Mouse (Mus musculus): ENCODE results near the gene Tada2a.

Gene Tada2a

DNA sequence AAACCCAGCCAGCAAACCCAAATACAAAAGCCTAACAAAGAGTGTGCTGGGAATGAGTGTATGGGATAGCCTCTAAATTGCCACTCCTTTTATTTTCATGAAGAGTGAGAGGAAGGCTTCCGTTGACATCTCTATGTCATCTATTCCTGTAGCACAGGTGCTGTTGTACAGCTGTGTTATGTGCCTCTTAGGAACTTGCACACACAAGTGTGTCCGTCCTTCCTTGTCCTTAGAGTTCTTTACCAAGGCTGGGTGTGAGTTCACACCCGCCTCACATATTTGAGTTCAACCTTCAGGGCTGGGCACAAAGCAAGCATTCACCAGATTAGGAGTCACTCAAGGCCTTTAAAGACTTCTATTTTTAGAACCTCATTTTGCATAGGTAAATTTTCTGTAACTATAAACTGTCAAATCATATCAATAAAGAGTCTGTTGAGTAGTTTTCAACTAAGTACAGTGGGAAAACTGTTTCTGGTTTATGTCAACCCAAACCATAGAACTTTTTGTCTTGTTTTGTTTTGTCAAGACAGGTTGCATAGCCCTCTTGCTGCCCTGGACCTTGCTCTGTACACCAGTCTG lies 65.7 kb downstream of the Tada2a start:
- DNase-seq (ENCODE audit: inconsistent ontology term) = no peak

GRCm38 (mm10) chr11:84062805-84063204 lies 66.6 kb downstream of the Tada2a start:
- no peak for DNase-seq (ENCODE audit: inconsistent ontology term)

DNA sequence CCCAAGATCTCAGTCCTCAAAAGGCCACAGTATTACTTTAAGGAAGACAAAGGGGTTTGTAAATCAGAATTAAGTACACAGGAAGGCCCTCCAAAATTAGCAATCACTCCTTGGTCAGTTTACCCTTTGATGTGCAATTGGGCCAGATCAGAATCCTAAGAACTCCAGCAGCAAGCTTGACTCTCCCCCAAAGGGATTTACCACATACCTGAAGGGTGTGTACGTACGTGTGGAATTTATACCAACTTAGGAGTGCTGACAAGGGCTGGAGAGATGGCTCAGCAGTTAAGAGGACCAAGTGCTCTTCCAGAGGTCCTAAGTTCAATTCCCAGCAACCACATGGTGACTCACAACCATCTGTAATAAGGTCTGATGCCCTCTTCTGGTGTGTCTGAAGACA lies 67.5 kb downstream of the Tada2a start:
- no peak for DNase-seq (ENCODE audit: inconsistent ontology term)

DNA sequence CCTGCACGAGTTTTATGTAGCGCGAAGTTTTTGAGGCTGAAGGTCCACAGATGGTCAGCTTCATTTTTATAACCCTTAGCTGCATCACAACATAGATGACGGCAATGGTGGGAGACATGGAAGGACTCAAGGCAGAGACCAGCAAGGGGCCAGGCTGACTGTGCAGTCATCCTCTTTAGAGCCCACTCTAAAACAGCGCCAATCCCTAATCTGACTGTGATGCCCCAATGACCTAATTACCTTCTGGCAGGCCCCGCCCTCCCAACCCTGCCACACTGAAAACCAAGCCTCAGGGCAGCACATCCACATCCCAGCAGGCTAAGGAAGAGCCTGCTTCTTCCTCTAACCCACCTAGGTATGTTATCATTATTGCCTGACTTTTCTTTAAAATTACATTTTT lies 68.8 kb downstream of the Tada2a start:
- DNase-seq (ENCODE audit: inconsistent ontology term) = no peak

DNA sequence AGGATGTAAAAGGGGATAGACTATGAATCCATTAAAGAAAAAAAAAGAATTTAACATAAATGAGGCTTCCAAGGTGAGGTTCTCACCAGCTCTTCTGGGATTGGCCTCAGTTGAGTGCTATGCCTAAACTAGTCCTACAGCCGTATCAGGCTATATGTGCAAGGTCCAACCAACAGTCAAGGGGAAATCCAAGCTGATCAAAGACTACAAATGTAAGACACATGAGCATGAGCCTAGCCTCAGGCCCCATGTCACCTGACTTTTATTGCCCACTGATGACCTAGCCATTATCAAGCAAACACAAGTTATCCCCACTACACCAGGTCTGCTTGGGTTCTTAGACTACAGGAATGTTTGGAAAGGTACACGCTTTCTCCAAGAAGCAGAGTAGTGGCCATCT lies 69.6 kb downstream of the Tada2a start:
- DNase-seq (ENCODE audit: inconsistent ontology term) = no peak

DNA sequence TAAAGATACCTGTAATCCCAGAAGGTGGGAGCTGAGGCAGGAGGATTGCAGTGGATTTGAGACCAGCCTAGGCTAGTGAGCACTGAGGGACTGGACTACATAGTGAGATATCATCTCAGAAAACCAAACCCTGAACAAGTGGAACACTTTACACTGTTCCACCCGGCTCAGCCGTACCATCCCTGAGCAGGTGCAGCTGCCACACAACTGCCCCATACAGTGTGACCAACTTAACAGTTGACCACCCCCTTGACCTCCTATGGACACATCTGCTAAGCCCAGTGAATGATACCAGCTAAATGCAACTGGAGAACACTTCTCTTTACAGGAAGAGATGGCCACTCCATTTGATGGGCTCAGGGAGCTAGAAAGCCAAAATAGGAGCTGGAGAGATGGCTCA lies 72.0 kb downstream of the Tada2a start:
- no peak for DNase-seq (ENCODE audit: inconsistent ontology term)

DNA sequence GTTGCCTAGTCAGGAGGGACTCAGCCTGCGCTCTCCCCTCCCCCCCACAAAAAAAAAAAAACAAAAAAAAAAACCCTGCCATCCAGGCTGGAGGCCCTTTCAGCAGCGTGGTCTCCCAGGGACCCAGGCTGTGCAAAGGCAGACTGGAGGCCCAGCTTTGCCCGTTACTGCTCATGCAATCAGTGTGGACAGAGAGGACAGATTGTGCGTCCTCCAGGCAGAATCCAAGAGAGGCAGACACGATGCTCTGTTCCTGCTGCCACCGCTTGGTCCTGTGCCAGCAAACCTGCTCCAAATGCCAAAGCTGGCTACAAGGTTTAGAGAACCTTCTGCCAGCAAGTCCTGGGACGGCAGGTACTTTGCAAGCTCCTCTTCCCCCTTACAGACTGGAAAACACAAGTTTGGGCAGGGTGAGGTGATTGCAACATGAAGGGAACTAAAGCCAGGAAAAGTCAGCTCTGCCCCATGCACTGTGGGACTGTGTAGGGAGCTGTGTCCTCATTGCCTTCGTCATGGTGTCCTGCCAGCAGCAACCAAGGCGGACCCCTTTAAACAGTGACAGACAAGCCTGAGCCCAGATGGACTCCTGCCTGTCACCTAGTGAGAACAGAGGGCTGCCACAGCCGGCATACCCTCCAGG lies 75.8 kb downstream of the Tada2a start:
- DNase-seq (ENCODE audit: inconsistent ontology term) = no peak

- DNase-seq (ENCODE audit: inconsistent ontology term) = no peak
These were observed 76.3 kb downstream of the Tada2a start for GRCm38 (mm10) chr11:84053055-84053454.

DNA sequence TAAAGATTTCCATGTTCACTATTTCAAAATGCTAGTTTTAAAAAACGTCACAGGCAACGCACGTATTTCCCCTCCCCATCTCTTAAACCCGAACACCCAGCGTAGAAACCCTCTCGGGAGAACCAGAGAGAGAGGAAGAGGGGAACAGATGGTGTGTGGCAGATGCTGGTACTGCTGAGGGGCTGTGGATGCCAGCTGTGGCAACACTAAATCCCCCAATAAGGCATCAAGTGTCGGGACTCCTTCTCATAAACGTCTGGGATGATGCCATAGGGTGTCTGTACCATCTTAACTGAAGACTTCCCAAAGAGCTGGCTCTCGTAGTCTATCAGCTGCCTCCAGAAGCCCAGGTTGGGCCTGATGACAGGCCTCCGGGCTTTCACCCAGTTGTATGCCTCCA lies 81.0 kb downstream of the Tada2a start:
- no peak for DNase-seq (ENCODE audit: inconsistent ontology term)

DNA sequence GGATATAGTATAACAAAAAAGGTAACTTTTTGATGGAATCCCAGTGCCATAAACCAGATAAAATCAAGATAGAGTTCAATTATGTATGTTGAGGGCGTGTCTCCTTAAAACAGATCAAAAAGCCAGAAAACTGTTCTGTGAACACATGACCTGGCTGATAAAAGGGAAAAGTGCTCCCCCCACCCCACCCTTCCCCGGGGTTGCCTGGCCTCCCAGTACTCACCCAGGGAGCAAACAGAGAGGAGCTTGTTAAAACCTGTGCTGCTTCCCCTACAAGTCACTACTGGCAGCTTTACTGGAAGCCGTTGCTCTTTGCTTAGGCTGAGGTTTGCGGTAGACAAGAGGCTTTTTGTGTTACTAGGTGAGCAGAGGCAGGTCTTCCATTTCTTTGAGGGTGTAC lies 82.1 kb downstream of the Tada2a start:
- DNase-seq (ENCODE audit: inconsistent ontology term) = no peak

DNA sequence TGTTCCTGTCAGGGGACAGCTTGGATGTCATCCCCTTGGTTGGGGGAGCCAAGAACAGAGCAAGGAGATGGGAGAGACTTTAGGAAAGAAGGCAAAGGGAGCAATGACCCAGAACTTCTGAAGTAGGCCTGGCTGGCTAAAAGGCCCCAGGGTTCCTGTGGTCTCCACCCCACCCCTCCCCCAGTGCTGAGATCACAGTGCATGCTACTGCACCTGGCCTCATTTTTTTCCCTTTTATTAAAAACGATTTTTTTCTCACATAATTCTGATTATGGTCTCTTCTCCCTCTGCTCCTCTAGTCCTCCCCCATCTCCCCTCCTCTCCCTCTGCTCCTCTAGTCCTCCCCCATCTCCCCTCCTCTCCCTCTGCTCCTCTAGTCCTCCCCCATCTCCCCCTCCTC lies 84.4 kb downstream of the Tada2a start:
- DNase-seq (ENCODE audit: inconsistent ontology term) = no peak

- peak; percentile 88 for DNase-seq (ENCODE audit: inconsistent ontology term)
These were observed 86.3 kb downstream of the Tada2a start for GRCm38 (mm10) chr11:84042808-84043762.

DNA sequence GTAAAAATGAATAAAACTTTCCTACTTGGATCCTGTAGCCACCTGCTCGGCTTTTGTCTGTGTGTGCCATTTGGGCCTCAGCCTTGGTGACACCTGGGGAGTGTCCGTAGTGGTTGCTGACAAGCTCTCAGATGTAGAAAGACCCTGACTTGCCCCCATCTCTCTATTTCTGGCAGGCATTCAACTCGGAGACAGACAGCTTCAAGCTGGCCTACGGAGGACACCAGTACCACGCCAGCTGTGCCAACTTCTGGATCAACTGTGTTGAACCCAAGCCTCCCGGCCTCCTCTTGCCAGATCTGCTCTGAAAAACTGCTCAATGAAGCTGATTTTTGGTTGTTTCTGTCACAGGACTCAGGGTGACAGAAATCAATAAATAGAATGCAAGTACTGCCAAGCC lies 88.8 kb downstream of the Tada2a start:
- no peak for DNase-seq (ENCODE audit: inconsistent ontology term)

GRCm38 (mm10) chr11:84033671-84034070 lies 95.7 kb downstream of the Tada2a start:
- no peak for DNase-seq (ENCODE audit: inconsistent ontology term)

DNA sequence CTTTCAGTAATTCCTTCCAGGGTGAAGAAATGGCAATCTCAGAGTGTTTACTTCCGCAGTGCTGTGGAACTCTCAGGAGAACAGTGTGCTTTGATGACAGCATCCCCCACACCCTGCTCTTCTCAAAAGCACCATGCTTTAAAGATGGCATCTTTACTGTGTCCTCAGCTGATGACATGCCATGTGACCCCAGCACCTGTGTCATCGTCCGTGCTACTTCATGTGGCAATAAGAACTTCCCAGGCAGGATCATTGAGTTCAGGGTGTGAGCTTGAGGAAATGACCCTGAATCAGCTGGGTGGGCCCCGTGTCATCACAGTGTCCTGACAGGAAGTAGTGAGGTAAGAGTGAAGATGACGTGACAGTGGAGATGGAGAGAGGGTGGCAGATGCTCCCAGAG lies 96.8 kb downstream of the Tada2a start:
- no peak for DNase-seq (ENCODE audit: inconsistent ontology term)

- DNase-seq (ENCODE audit: inconsistent ontology term) = no peak
These were observed 97.4 kb downstream of the Tada2a start for GRCm38 (mm10) chr11:84031971-84032370.
